Comparison of ENCODE assay signal across 24 mouse cellular contexts in the genomic region with DNA sequence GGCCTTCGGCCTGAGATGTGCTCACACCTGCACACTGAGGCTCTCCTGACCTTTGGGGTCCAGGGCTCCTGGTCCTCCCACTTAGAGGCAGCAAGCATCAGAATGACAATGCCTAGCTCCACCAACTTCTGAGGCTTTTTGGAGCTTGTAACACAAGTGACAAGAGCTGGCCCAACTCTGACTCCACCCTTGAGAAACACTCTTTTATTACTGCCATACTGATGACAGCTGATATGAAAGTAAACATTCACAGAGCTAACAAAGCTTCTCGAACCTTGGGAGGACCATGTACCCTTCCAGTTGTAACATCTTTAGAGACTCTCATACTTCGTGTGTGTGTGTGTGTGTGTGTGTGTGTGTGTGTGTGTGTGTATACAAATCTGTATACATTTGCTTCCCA. TPM values are rescaled to one million over a fixed set of nuclear protein-coding genes. Genes with fewer than 3 reads are reported as not detected.
"Had no signal": no experiment of that assay in that cellular context is flagged by ENCODE, and none has a peak within 500 bp of the region (broad histone marks: within the 10 kb centered on the region; RNA-seq: fewer than 3 reads in every experiment).

No protein-coding gene starts in this region.

- H3K27ac ChIP-seq: liver, embryonic 15.5 days; lung, embryonic 15.5 days; macrophage; midbrain, embryonic 12.5 days; neural tube, embryonic 12.5 days had no signal

- H3K4me3 ChIP-seq: liver, embryonic 15.5 days; lung, embryonic 15.5 days; megakaryocyte, embryonic 14.5 days; midbrain, embryonic 12.5 days; neural tube, embryonic 12.5 days had no signal

- ATAC-seq: liver, postnatal 0 days; lung, postnatal 0 days had no signal

- DNase-seq: liver, postnatal 0 days; lung, adult 2 months; lung, postnatal 14 days; lung, postnatal 36 days; midbrain, embryonic 14.5 days; right cerebral cortex, postnatal 14 days; thymus, adult 18-20 months; thymus, postnatal 14 days; thymus, postnatal 36 days had no signal

- H3K4me1 ChIP-seq: liver, embryonic 15.5 days; midbrain, embryonic 12.5 days; neural tube, embryonic 12.5 days had no signal

- H3K36me3 ChIP-seq: liver, embryonic 15.5 days; lung, embryonic 15.5 days; midbrain, embryonic 12.5 days; neural tube, embryonic 12.5 days had no signal

- H3K9ac ChIP-seq: liver, embryonic 15.5 days; liver, postnatal 0 days; lung, embryonic 15.5 days; midbrain, embryonic 12.5 days; neural tube, embryonic 12.5 days had no signal

- H3K4me2 ChIP-seq: liver, embryonic 15.5 days; lung, embryonic 15.5 days; midbrain, embryonic 12.5 days; neural tube, embryonic 12.5 days had no signal

- H3K27me3 ChIP-seq: liver, embryonic 15.5 days; lung, embryonic 15.5 days; midbrain, embryonic 12.5 days; neural tube, embryonic 12.5 days had no signal

- H3K9me3 ChIP-seq: liver, embryonic 15.5 days; lung, embryonic 15.5 days; midbrain, embryonic 12.5 days; neural tube, embryonic 12.5 days had no signal

RNA-seq across cellular contexts. Expression of gene Apobec4, which starts 24.3 kb away (rescaled TPM):
- total RNA-seq: megakaryocyte progenitor cell, adult 5-6 weeks; midbrain, postnatal 0 days; monocyte, adult 5-6 weeks; neutrophil, adult 5-6 weeks had no signal
- polyA plus RNA-seq: liver, embryonic 15.5 days; liver, postnatal 0 days; macrophage; midbrain, embryonic 12.5 days; midbrain, embryonic 14.5 days; midbrain, postnatal 0 days; neural tube, embryonic 12.5 days; spleen, adult 2 months; stomach, embryonic 14.5 days; stomach, embryonic 16.5 days; thymus, postnatal 0 days had no signal
